In genomic region chr19:46317546-46317885, GRCm38 (mm10) we compare ENCODE assay signal across 8 mouse cellular contexts. TPM values are rescaled to one million over a fixed set of nuclear protein-coding genes. Genes with fewer than 3 reads are reported as not detected.
DNase-seq lines count a peak whose midpoint lies in the region; ATAC-seq lines count a peak whose summit lies in the region.

No protein-coding gene starts in this region.

- under 1% methylated on average over 45 of the region's 48 CpGs for WGBS in forebrain, embryonic 16.5 days
- WGBS in limb, embryonic 11.5 days: under 1% methylated on average over 48 of the region's 48 CpGs

- no peak for DNase-seq in limb, embryonic 11.5 days (ENCODE audit: low spot score)
- DNase-seq in right cerebral cortex, postnatal 4 days: peak; percentile 26
- DNase-seq in urinary bladder, postnatal 10 days (ENCODE audit: low spot score): no peak

- peaks cover 74% of the 10 kb centered on the region for H3K27me3 ChIP-seq in erythroblast, embryonic 14.5 days (ENCODE audit: control insufficient read depth)
- H3K27me3 ChIP-seq in megakaryocyte, embryonic 14.5 days (replicated peaks): peaks cover 93% of the 10 kb centered on the region
- peaks cover 57% of the 10 kb centered on the region for H3K27me3 ChIP-seq in forebrain, embryonic 16.5 days (replicated peaks; ENCODE audit: control insufficient read depth, insufficient read depth, low read length)
- peaks cover 94% of the 10 kb centered on the region for H3K27me3 ChIP-seq in limb, embryonic 11.5 days (ENCODE audit: control insufficient read depth, insufficient read depth, low read length)

- H3K9ac ChIP-seq in forebrain, embryonic 16.5 days (replicated peaks; ENCODE audit: low read depth, low read length): peak overlapping the region; percentile 66
- H3K9ac ChIP-seq in limb, embryonic 11.5 days (ENCODE audit: low read length): no peak overlapping the region

- peaks cover 73% of the 10 kb centered on the region for H3K4me1 ChIP-seq in erythroblast, embryonic 14.5 days (ENCODE audit: control insufficient read depth)
- H3K4me1 ChIP-seq in megakaryocyte, embryonic 14.5 days: peaks cover 70% of the 10 kb centered on the region
- peaks cover 55% of the 10 kb centered on the region for H3K4me1 ChIP-seq in forebrain, embryonic 16.5 days (replicated peaks; ENCODE audit: control insufficient read depth, insufficient read depth, low read length)
- H3K4me1 ChIP-seq in limb, embryonic 11.5 days (ENCODE audit: control insufficient read depth, insufficient read depth, low read length): peaks cover 13% of the 10 kb centered on the region

- H3K9me3 ChIP-seq in erythroblast, embryonic 14.5 days (ENCODE audit: control insufficient read depth, low read length): peaks cover 19% of the 10 kb centered on the region
- H3K9me3 ChIP-seq in megakaryocyte, embryonic 14.5 days: no peaks in the 10 kb centered on the region
- H3K9me3 ChIP-seq in forebrain, embryonic 16.5 days (ENCODE audit: control insufficient read depth, low read length): no peaks in the 10 kb centered on the region
- no peaks in the 10 kb centered on the region; the same call in 1 of the 2 replicates for H3K9me3 ChIP-seq in limb, embryonic 11.5 days (ENCODE audit: control insufficient read depth, low read length)

- no peak for ATAC-seq in erythroblast, adult 5-6 weeks (replicated peaks; ENCODE audit: low FRiP score, poor library complexity, severe bottlenecking)
- no peak for ATAC-seq in megakaryocyte, adult 5-6 weeks (ENCODE audit: poor library complexity, severe bottlenecking)
- ATAC-seq in forebrain, embryonic 16.5 days: peak; percentile 27
- no peak for ATAC-seq in limb, embryonic 11.5 days (ENCODE audit: insufficient number of reproducible peaks, low FRiP score, low TSS enrichment, low read depth)

- H3K36me3 ChIP-seq in erythroblast, embryonic 14.5 days (ENCODE audit: control insufficient read depth): peaks cover 13% of the 10 kb centered on the region
- H3K36me3 ChIP-seq in megakaryocyte, embryonic 14.5 days (replicated peaks; ENCODE audit: low read length): peaks cover 11% of the 10 kb centered on the region
- no peaks in the 10 kb centered on the region for H3K36me3 ChIP-seq in forebrain, embryonic 16.5 days (ENCODE audit: control insufficient read depth, insufficient read depth)
- no peaks in the 10 kb centered on the region for H3K36me3 ChIP-seq in limb, embryonic 11.5 days (ENCODE audit: control insufficient read depth, insufficient read depth, low read length)

- H3K4me3 ChIP-seq in erythroblast, embryonic 14.5 days (replicated peaks): peak overlapping the region; percentile 44
- peak overlapping the region; percentile 86 for H3K4me3 ChIP-seq in megakaryocyte, embryonic 14.5 days (replicated peaks)
- peak overlapping the region; percentile 55 for H3K4me3 ChIP-seq in forebrain, embryonic 16.5 days (replicated peaks; ENCODE audit: low read length)
- H3K4me3 ChIP-seq in limb, embryonic 11.5 days (ENCODE audit: low read depth, low read length): peak overlapping the region; percentile 28

- no peak overlapping the region for H3K27ac ChIP-seq in forebrain, embryonic 16.5 days (ENCODE audit: low read length)
- no peak overlapping the region for H3K27ac ChIP-seq in limb, embryonic 11.5 days (replicated peaks; ENCODE audit: low read depth, low read length)

- peak overlapping the region; percentile 79 for H3K4me2 ChIP-seq in forebrain, embryonic 16.5 days (ENCODE audit: low read length)
- H3K4me2 ChIP-seq in limb, embryonic 11.5 days (ENCODE audit: low read depth, severe bottlenecking): peak overlapping the region; percentile 77

RNA-seq across cellular contexts. Expression of gene Psd, which starts 9.4 kb away (rescaled TPM):
- polyA plus RNA-seq in erythroblast, embryonic 14.5 days (2012): 7.6 and 8.3 TPM in 2 replicates
- total RNA-seq in erythroblast, adult 5-6 weeks (2015; ENCODE audit: low replicate concordance): 0.63 TPM in 1 of 2 replicates, not detected in the other
- 0.70 TPM in 1 of 2 replicates, not detected in the other for total RNA-seq in erythroblast, adult 5-6 weeks (2017; ENCODE audit: low replicate concordance)
- polyA plus RNA-seq in megakaryocyte, embryonic 14.5 days (2012; ENCODE audit: insufficient read depth, low replicate concordance): 0.19 TPM in 1 of 2 replicates, not detected in the other
- total RNA-seq in megakaryocyte, adult 5-6 weeks (2015): 0.11 and 0.36 TPM in 2 replicates
- total RNA-seq in megakaryocyte, adult 5-6 weeks (2017): not detected in 2 replicates
- 74.1 and 89.8 TPM in 2 replicates for polyA plus RNA-seq in forebrain, embryonic 16.5 days (2015; fragmentation: Nextera tagmentation; extraction: Ambion mirVana)
- polyA plus RNA-seq in limb, embryonic 11.5 days (2014; fragmentation: Nextera tagmentation; extraction: Ambion mirVana): 1.3 and 1.7 TPM in 2 replicates

RNA-seq across cellular contexts. Expression of gene Fbxl15, which starts 10.5 kb away (rescaled TPM):
- polyA plus RNA-seq in erythroblast, embryonic 14.5 days (2012): 10.4 and 12.7 TPM in 2 replicates
- total RNA-seq in erythroblast, adult 5-6 weeks (2015; ENCODE audit: low replicate concordance): not detected in 2 replicates
- total RNA-seq in erythroblast, adult 5-6 weeks (2017; ENCODE audit: low replicate concordance): not detected in 2 replicates
- polyA plus RNA-seq in megakaryocyte, embryonic 14.5 days (2012; ENCODE audit: insufficient read depth, low replicate concordance): 17.4 and 18.6 TPM in 2 replicates
- total RNA-seq in megakaryocyte, adult 5-6 weeks (2015): 1.9 and 2.1 TPM in 2 replicates
- 1.3 and 1.8 TPM in 2 replicates for total RNA-seq in megakaryocyte, adult 5-6 weeks (2017)
- 40.1 and 44.2 TPM in 2 replicates for polyA plus RNA-seq in forebrain, embryonic 16.5 days (2015; fragmentation: Nextera tagmentation; extraction: Ambion mirVana)
- polyA plus RNA-seq in limb, embryonic 11.5 days (2014; fragmentation: Nextera tagmentation; extraction: Ambion mirVana): 10.9 and 15.1 TPM in 2 replicates

RNA-seq across cellular contexts. Expression of gene Nfkb2, which starts 13.4 kb away (rescaled TPM):
- polyA plus RNA-seq in erythroblast, embryonic 14.5 days (2012): 5.5 and 7.4 TPM in 2 replicates
- total RNA-seq in erythroblast, adult 5-6 weeks (2015; ENCODE audit: low replicate concordance): 0.96 and 1.0 TPM in 2 replicates
- 2.8 and 3.1 TPM in 2 replicates for total RNA-seq in erythroblast, adult 5-6 weeks (2017; ENCODE audit: low replicate concordance)
- polyA plus RNA-seq in megakaryocyte, embryonic 14.5 days (2012; ENCODE audit: insufficient read depth, low replicate concordance): 32.0 and 46.7 TPM in 2 replicates
- total RNA-seq in megakaryocyte, adult 5-6 weeks (2015): 8.1 and 10.0 TPM in 2 replicates
- 14.6 and 20.3 TPM in 2 replicates for total RNA-seq in megakaryocyte, adult 5-6 weeks (2017)
- polyA plus RNA-seq in forebrain, embryonic 16.5 days (2015; fragmentation: Nextera tagmentation; extraction: Ambion mirVana): 1.8 and 1.9 TPM in 2 replicates
- 6.8 and 7.0 TPM in 2 replicates for polyA plus RNA-seq in limb, embryonic 11.5 days (2014; fragmentation: Nextera tagmentation; extraction: Ambion mirVana)

RNA-seq across cellular contexts. Expression of gene Cuedc2, which starts 21.0 kb away (rescaled TPM):
- 15.7 and 17.4 TPM in 2 replicates for polyA plus RNA-seq in erythroblast, embryonic 14.5 days (2012)
- 8.1 and 8.4 TPM in 2 replicates for total RNA-seq in erythroblast, adult 5-6 weeks (2015; ENCODE audit: low replicate concordance)
- total RNA-seq in erythroblast, adult 5-6 weeks (2017; ENCODE audit: low replicate concordance): 23.6 and 39.4 TPM in 2 replicates
- 39.1 and 126 TPM in 2 replicates for polyA plus RNA-seq in megakaryocyte, embryonic 14.5 days (2012; ENCODE audit: insufficient read depth, low replicate concordance)
- total RNA-seq in megakaryocyte, adult 5-6 weeks (2015): 31.3 and 33.1 TPM in 2 replicates
- 108 and 114 TPM in 2 replicates for total RNA-seq in megakaryocyte, adult 5-6 weeks (2017)
- polyA plus RNA-seq in forebrain, embryonic 16.5 days (2015; fragmentation: Nextera tagmentation; extraction: Ambion mirVana): 375 and 392 TPM in 2 replicates
- polyA plus RNA-seq in limb, embryonic 11.5 days (2014; fragmentation: Nextera tagmentation; extraction: Ambion mirVana): 163 and 179 TPM in 2 replicates

RNA-seq across cellular contexts. Expression of gene Mfsd13a, which starts 23.4 kb away (rescaled TPM):
- polyA plus RNA-seq in erythroblast, embryonic 14.5 days (2012): 0.20 and 0.73 TPM in 2 replicates
- 5.4 and 9.6 TPM in 2 replicates for total RNA-seq in erythroblast, adult 5-6 weeks (2015; ENCODE audit: low replicate concordance)
- 1.4 and 1.8 TPM in 2 replicates for total RNA-seq in erythroblast, adult 5-6 weeks (2017; ENCODE audit: low replicate concordance)
- polyA plus RNA-seq in megakaryocyte, embryonic 14.5 days (2012; ENCODE audit: insufficient read depth, low replicate concordance): 8.8 and 9.9 TPM in 2 replicates
- 17.2 and 18.1 TPM in 2 replicates for total RNA-seq in megakaryocyte, adult 5-6 weeks (2015)
- total RNA-seq in megakaryocyte, adult 5-6 weeks (2017): 8.1 and 11.7 TPM in 2 replicates
- 12.2 and 12.3 TPM in 2 replicates for polyA plus RNA-seq in forebrain, embryonic 16.5 days (2015; fragmentation: Nextera tagmentation; extraction: Ambion mirVana)
- polyA plus RNA-seq in limb, embryonic 11.5 days (2014; fragmentation: Nextera tagmentation; extraction: Ambion mirVana): 5.3 and 5.7 TPM in 2 replicates

Comparison
In these comparisons a context has a peak if more than half of its experiments do, and no peak if none do; other contexts are left out.
1. H3K4me3 ChIP-seq: peak in every context shown above with its lines; median percentile 86 in megakaryocyte, embryonic 14.5 days; 55 in forebrain, embryonic 16.5 days; 44 in erythroblast, embryonic 14.5 days; 28 in limb, embryonic 11.5 days.